Mouse (Mus musculus) E14TG2a.4 (cell line): ENCODE results near the gene Med13l.

Source experiments
- CTCF ChIP-seq: conservative IDR thresholded peaks from 2 replicates; pipeline ENCODE4 v1.5.1; 2014; ENCODE audit warnings: low read length
- POU5F1 ChIP-seq: IDR thresholded peaks from 2 replicates; pipeline ENCODE4 v1.6.1; 2014; ENCODE audit warnings: low read length, borderline replicate concordance

DNA sequence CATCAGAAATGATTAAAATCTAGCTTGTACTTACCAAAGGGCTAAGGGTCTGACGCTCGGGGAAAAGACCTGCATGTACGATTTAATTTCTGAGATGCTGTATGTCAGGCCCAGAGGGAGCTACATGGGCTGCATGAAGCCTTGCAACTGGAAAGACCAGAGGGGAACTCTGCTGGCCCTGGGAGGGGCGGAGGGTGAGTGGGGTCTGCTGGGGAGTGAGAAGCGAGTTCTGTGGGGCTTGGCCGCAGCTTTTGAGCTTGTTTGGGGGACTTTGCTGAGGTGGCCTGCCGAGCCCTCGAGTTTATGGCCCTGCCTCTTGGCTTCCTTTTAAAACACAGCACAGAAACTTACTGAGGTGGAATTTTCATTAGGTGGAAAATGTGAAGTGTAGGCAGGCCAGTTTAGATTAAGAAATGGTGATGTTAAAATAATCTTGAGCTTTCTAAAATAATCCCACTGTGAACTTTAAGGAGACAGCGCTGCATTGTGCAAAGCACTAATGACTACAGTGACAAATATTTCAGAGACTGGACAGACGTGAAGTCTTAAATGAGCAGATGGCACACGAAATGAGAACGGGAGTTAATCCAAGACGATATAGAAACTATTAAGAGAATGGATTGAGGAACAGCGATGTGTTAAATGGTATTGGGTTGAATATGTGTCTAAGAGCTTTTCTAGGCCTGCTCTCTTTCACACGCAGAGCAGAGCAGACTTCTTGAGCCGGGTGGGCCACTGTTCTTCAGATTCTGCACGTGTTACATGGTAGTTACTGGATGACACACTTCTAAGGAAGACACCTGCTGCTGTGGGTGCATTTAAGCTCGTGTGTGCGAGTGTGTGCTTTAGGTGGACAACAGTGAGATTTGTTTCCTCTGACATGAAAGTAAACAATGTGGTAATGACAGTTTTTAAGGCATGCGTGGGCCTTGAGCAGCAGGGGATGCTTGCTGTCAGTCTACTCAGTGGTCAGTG is 9.4 kb downstream of the Med13l start:
- no peak for TF ChIP-seq CTCF
- no peak for TF ChIP-seq POU5F1
